Mouse (Mus musculus) spleen, adult 2 months (tissue): Measurements from ENCODE around the gene Disp1. TPM values are rescaled to one million over a fixed set of nuclear protein-coding genes. Genes with fewer than 3 reads are reported as not detected.

Experiments
- DNase-seq, 2 experiments: peaks; one replicate each; pipeline versions ENCODE4 v3.0.0 to v3.0.0-alpha.2; 2012 to 2021; ENCODE audit warnings: low spot score in 2 of 2, low read depth in 1 of 2
- H3K27ac ChIP-seq: fragments of 200-500 bp; 2 replicates; pipeline ENCODE4 v1.5.1; 2012; ENCODE audit warnings: low read length, inconsistent platforms; ENCODE audit not compliant: insufficient read depth
- H3K27me3 ChIP-seq: fragments of 200-500 bp; 2 replicates; pipeline ENCODE4 v1.6.1; 2012; ENCODE audit warnings: mild to moderate bottlenecking, moderate library complexity, low read length, inconsistent platforms; ENCODE audit not compliant: control insufficient read depth, insufficient read depth
- H3K36me3 ChIP-seq: fragments of 200-500 bp; 2 replicates; pipeline ENCODE4 v1.6.1; 2012; ENCODE audit warnings: mild to moderate bottlenecking, low read length, inconsistent platforms; ENCODE audit not compliant: control insufficient read depth, insufficient read depth
- H3K4me1 ChIP-seq: fragments of 200-500 bp; 2 replicates; pipeline ENCODE4 v1.6.1; 2011; ENCODE audit warnings: inconsistent platforms; ENCODE audit not compliant: control insufficient read depth, insufficient read depth, insufficient read length
- H3K4me3 ChIP-seq: fragments of 200-500 bp; 2 replicates; pipeline ENCODE4 v1.5.1; 2011; ENCODE audit warnings: mild to moderate bottlenecking, inconsistent platforms; ENCODE audit not compliant: insufficient read depth, insufficient read length; ENCODE audit errors: extremely low read depth
- CTCF ChIP-seq: fragments of 200-500 bp; IDR thresholded peaks from 2 replicates; pipeline ENCODE4 v1.5.1; 2011; ENCODE audit warnings: mild to moderate bottlenecking, inconsistent platforms; ENCODE audit not compliant: insufficient read depth, insufficient read length, insufficient replicate concordance; ENCODE audit errors: extremely low read depth
- POLR2A ChIP-seq: fragments of 200-500 bp; IDR thresholded peaks from 2 replicates; pipeline ENCODE4 v1.6.1; 2011; ENCODE audit warnings: low read depth, low read length, inconsistent platforms
- WGBS: fragments of 180-500 bp; shearing (Covaris S2); methylation state at CpG from one replicate; pipeline ENCODE4 v1.1.7; 2018; 5-methylcytosine and 5-hydroxymethylcytosine counted together
- polyA plus RNA-seq: library from polyadenylated mRNA; depleted of rRNA; stranded (reverse); fragments of >200 nt; gene quantifications from 2 replicates; pipeline ENCODE4 v1.2.3, GENCODE M21; 2012; rRNA removed

Disp1 gene
- polyA plus RNA-seq, 1 experiment: 8.5 TPM

DNA sequence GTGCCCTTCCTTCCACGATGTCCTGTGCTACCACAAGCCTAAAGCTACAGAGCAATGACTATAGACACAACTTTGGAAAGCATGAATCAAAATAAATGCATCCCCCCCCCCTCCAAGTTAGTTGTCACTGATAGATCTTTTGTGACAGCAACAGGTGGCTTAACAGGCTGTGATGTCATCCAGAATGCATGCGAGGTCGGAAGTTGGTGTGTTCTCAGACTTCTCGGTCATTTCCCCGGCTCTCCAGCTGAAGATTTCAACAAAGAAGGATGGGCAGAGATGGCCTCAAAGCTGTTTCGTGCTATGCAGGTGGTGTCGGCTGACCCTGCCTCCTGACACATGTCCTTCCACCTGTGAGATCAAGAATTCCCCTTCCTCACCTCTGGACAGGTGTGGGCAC is 181.9 kb downstream of the Disp1 start:
- H3K4me1 ChIP-seq: no peaks in the 10 kb centered on the region
- 83% methylated on average over 7 of the region's 7 CpGs for WGBS
- H3K4me3 ChIP-seq: no peak overlapping the region
- no peak overlapping the region for H3K27ac ChIP-seq
- TF ChIP-seq CTCF (no peak), POLR2A (no peak)
- no peaks in the 10 kb centered on the region for H3K27me3 ChIP-seq
- no peak for DNase-seq
- H3K36me3 ChIP-seq: no peaks in the 10 kb centered on the region

Other genes with a start within 250 kb of the Disp1 start
- 12.8 and 13.6 TPM in 2 replicates for gene Aida, start 75.1 kb upstream of the Disp1 start, polyA plus RNA-seq
- gene Brox, start 75.7 kb upstream of the Disp1 start, polyA plus RNA-seq: 10.1 and 11.3 TPM in 2 replicates
- 35.9 and 45.3 TPM in 2 replicates for gene Mia3, start 148.0 kb upstream of the Disp1 start, polyA plus RNA-seq
- 4.4 and 5.7 TPM in 2 replicates for gene Taf1a, start 167.5 kb upstream of the Disp1 start, polyA plus RNA-seq
- 0.02 and 0.05 TPM in 2 replicates for gene Hhipl2, start 196.7 kb upstream of the Disp1 start, polyA plus RNA-seq